ENCODE assay signal across 12 mouse cellular contexts in the genomic region with DNA sequence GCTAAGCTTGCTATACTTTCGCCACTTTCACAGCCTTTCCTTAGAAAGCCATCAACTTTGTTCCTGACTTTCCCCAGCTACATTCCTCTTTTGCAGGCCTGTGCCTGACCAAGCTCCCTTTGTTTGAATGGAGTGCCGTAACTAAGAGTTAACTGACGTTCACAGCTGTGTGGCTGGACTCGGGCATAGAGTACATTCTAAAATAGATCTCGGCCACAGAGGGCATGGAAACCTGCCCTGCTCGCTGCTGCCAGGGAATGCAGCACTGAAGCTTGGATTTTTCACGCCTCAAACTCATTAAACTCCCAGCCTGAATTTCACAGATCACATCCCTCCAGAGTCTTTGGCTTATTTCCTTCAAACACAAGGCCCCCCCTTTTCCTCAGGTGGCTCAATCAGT.
DNase-seq lines count a peak whose midpoint lies in the region; ATAC-seq and TF ChIP-seq lines count a peak whose summit lies in the region.
"Had no signal": no experiment of that assay in that cellular context is flagged by ENCODE, and none has a peak within 500 bp of the region (broad histone marks: within the 10 kb centered on the region; RNA-seq: fewer than 3 reads in every experiment).

No protein-coding gene starts in this region.

- TF ChIP-seq POLR2A in lung, adult 2 months (IDR thresholded peaks at IDR 0.05; ENCODE audit: borderline replicate concordance, extremely low read depth, low read depth, low read length), result no peak

- ATAC-seq in lung, embryonic 16.5 days (ENCODE audit: low read depth), result no peak
- ATAC-seq in heart, postnatal 0 days (ENCODE audit: insufficient read depth, low read depth), result peak; percentile 95
- 0 out of 2 replicates have a peak, but pooled peaks have one; percentile 61 for ATAC-seq in limb, embryonic 15.5 days (ENCODE audit: insufficient number of reproducible peaks, low FRiP score, low TSS enrichment, low read depth)
- ATAC-seq in megakaryocyte, adult 5-6 weeks (ENCODE audit: poor library complexity, severe bottlenecking), result no peak
- ATAC-seq: forebrain, postnatal 0 days; midbrain, embryonic 15.5 days had no signal

- no peak for TF ChIP-seq CTCF in lung, adult 2 months (IDR thresholded peaks at IDR 0.05; ENCODE audit: insufficient read depth, low read length)
- TF ChIP-seq CTCF in heart, postnatal 0 days (IDR thresholded peaks at IDR 0.05; ENCODE audit: low read depth), result no peak

- 0 out of 2 replicates have a peak, but pooled peaks cover 2% of the 10 kb centered on the region for H3K4me1 ChIP-seq in lung, embryonic 16.5 days (replicated peaks; ENCODE audit: control insufficient read depth, insufficient read depth, low read length)
- no peaks in the 10 kb centered on the region for H3K4me1 ChIP-seq in lung, adult 2 months (ENCODE audit: control insufficient read depth, insufficient read depth, low read length)
- no peaks in the 10 kb centered on the region; the same call in 1 of the 2 replicates for H3K4me1 ChIP-seq in heart, postnatal 0 days (ENCODE audit: control insufficient read depth, insufficient read depth)
- H3K4me1 ChIP-seq in limb, embryonic 15.5 days, result 0 out of 2 replicates have a peak, but pooled peaks cover 5% of the 10 kb centered on the region
- H3K4me1 ChIP-seq: liver, embryonic 15.5 days had no signal

- no peaks in the 10 kb centered on the region for H3K9me3 ChIP-seq in lung, embryonic 16.5 days (ENCODE audit: control insufficient read depth, low read length)
- no peaks in the 10 kb centered on the region for H3K9me3 ChIP-seq in heart, postnatal 0 days (replicated peaks; ENCODE audit: control insufficient read depth, low read length)
- no peaks in the 10 kb centered on the region for H3K9me3 ChIP-seq in limb, embryonic 15.5 days
- H3K9me3 ChIP-seq: embryonic facial prominence, embryonic 13.5 days; liver, embryonic 15.5 days; midbrain, embryonic 15.5 days had no signal

- no peak for TF ChIP-seq EP300 in heart, postnatal 0 days (IDR thresholded peaks at IDR 0.05; ENCODE audit: low read depth)

- DNase-seq in embryo, embryonic 11 days, result peak; percentile 12
- no peak for DNase-seq in embryo, embryonic 10.5 days (ENCODE audit: low spot score)
- DNase-seq in lung, adult 2 months, result no peak
- DNase-seq in heart, postnatal 0 days (ENCODE audit: low spot score), result peak; percentile 72
- no peak for DNase-seq in adrenal gland, postnatal 36 days
- DNase-seq: forebrain, postnatal 0 days had no signal

- H3K36me3 ChIP-seq in lung, embryonic 16.5 days (ENCODE audit: control insufficient read depth, insufficient read depth, low read length), result no peaks in the 10 kb centered on the region
- H3K36me3 ChIP-seq in heart, postnatal 0 days (replicated peaks; ENCODE audit: control insufficient read depth, insufficient read depth, low read length), result no peaks in the 10 kb centered on the region
- no peaks in the 10 kb centered on the region for H3K36me3 ChIP-seq in limb, embryonic 15.5 days
- H3K36me3 ChIP-seq: embryonic facial prominence, embryonic 13.5 days; liver, embryonic 15.5 days; midbrain, embryonic 15.5 days had no signal

- H3K4me3 ChIP-seq in lung, embryonic 16.5 days (ENCODE audit: low read length), result no peak overlapping the region
- no peak overlapping the region for H3K4me3 ChIP-seq in lung, adult 2 months (replicated peaks; ENCODE audit: extremely low read depth, low read depth, low read length)
- H3K4me3 ChIP-seq in heart, postnatal 0 days (ENCODE audit: low read depth, low read length), result no peak overlapping the region
- no peak overlapping the region for H3K4me3 ChIP-seq in limb, embryonic 15.5 days
- H3K4me3 ChIP-seq: embryonic facial prominence, embryonic 13.5 days; liver, embryonic 15.5 days; midbrain, embryonic 15.5 days had no signal

- peak overlapping the region; percentile 56 for H3K27ac ChIP-seq in lung, embryonic 16.5 days (ENCODE audit: low read length)
- H3K27ac ChIP-seq in heart, postnatal 0 days (ENCODE audit: low read depth), result peak overlapping the region; percentile 83
- peak overlapping the region; percentile 58; the same call in 1 of the 2 replicates for H3K27ac ChIP-seq in limb, embryonic 15.5 days
- H3K27ac ChIP-seq: embryonic facial prominence, embryonic 13.5 days; liver, embryonic 15.5 days; midbrain, embryonic 15.5 days had no signal

- no peak overlapping the region for H3K9ac ChIP-seq in lung, embryonic 16.5 days (ENCODE audit: low read length)
- no peak overlapping the region for H3K9ac ChIP-seq in heart, postnatal 0 days (replicated peaks; ENCODE audit: low read depth, low read length)
- H3K9ac ChIP-seq in limb, embryonic 15.5 days, result no peak overlapping the region
- H3K9ac ChIP-seq: embryonic facial prominence, embryonic 13.5 days; forebrain, postnatal 0 days; liver, embryonic 15.5 days; midbrain, embryonic 15.5 days had no signal

- WGBS in lung, embryonic 16.5 days, result 49% methylated on average over 7 of the region's 7 CpGs
- WGBS in lung, adult 2 months, result 60% methylated on average over 7 of the region's 7 CpGs
- 34% methylated on average over 7 of the region's 7 CpGs for WGBS in heart, postnatal 0 days
- 38% methylated on average over 7 of the region's 7 CpGs for WGBS in limb, embryonic 15.5 days

- no peaks in the 10 kb centered on the region for H3K27me3 ChIP-seq in lung, embryonic 16.5 days (ENCODE audit: control insufficient read depth, insufficient read depth, low read depth, low read length)
- H3K27me3 ChIP-seq in heart, postnatal 0 days (ENCODE audit: control insufficient read depth, insufficient read depth, low read length), result no peaks in the 10 kb centered on the region
- H3K27me3 ChIP-seq in limb, embryonic 15.5 days, result no peaks in the 10 kb centered on the region
- H3K27me3 ChIP-seq: embryonic facial prominence, embryonic 13.5 days; liver, embryonic 15.5 days; midbrain, embryonic 15.5 days had no signal

- H3K4me2 ChIP-seq in lung, embryonic 16.5 days (ENCODE audit: low read depth, low read length), result no peak overlapping the region
- no peak overlapping the region for H3K4me2 ChIP-seq in heart, postnatal 0 days (ENCODE audit: low read depth, low read length)
- H3K4me2 ChIP-seq in limb, embryonic 15.5 days, result no peak overlapping the region
- H3K4me2 ChIP-seq: embryonic facial prominence, embryonic 13.5 days; liver, embryonic 15.5 days; midbrain, embryonic 15.5 days had no signal

Comparison
In these comparisons a context has a peak if more than half of its experiments do, and no peak if none do; other contexts are left out.
1. DNase-seq: peak in embryo, embryonic 11 days (single experiment) and heart, postnatal 0 days (single experiment); none in embryo, embryonic 10.5 days (single experiment), lung, adult 2 months (single experiment) and adrenal gland, postnatal 36 days (0 of 2).
2. ATAC-seq: peak in heart, postnatal 0 days (single experiment) and limb, embryonic 15.5 days (single experiment); none in lung, embryonic 16.5 days (single experiment) and megakaryocyte, adult 5-6 weeks (single experiment).
3. Peak in every context shown above with its lines, with median percentiles within 50 percentile points of each other: H3K27ac ChIP-seq.